Mouse (Mus musculus) midbrain, embryonic 12.5 days (tissue): ENCODE results near the gene Klrg2. TPM values are rescaled to one million over a fixed set of nuclear protein-coding genes. Genes with fewer than 3 reads are reported as not detected.

Experiments used
- ATAC-seq: fragments of 200-750 bp; cut with Nextera tagmentation; 2 replicates; pipeline ENCODE4 v1.8.0; 2017; ENCODE audit warnings: low read depth, moderate TSS enrichment, moderate library complexity; ENCODE audit not compliant: low FRiP score
- H3K27ac ChIP-seq: fragments of 300-500 bp; sonication (generic); replicated peaks from 2 replicates; pipeline ENCODE4 v1.5.1; 2016; ENCODE audit warnings: mild to moderate bottlenecking
- H3K27me3 ChIP-seq: fragments of 300-500 bp; sonication (generic); 2 replicates; pipeline ENCODE4 v1.6.1; 2016; ENCODE audit warnings: mild to moderate bottlenecking
- H3K36me3 ChIP-seq: fragments of 300-500 bp; sonication (generic); 2 replicates; pipeline ENCODE4 v1.6.1; 2016
- H3K4me1 ChIP-seq: fragments of 300-500 bp; sonication (generic); 2 replicates; pipeline ENCODE4 v1.6.1; 2016
- H3K4me2 ChIP-seq: fragments of 300-500 bp; sonication (generic); replicated peaks from 2 replicates; pipeline ENCODE4 v1.6.1; 2016; ENCODE audit warnings: mild to moderate bottlenecking, moderate library complexity
- H3K4me3 ChIP-seq: fragments of 300-500 bp; sonication (generic); 2 replicates; pipeline ENCODE4 v1.5.1; 2016; ENCODE audit warnings: mild to moderate bottlenecking
- H3K9ac ChIP-seq: fragments of 300-500 bp; sonication (generic); replicated peaks from 2 replicates; pipeline ENCODE4 v1.6.1; 2016; ENCODE audit warnings: mild to moderate bottlenecking, moderate library complexity
- H3K9me3 ChIP-seq: fragments of 300-500 bp; sonication (generic); 2 replicates; pipeline ENCODE4 v1.6.1; 2016; ENCODE audit warnings: mild to moderate bottlenecking
- WGBS: fragments of 180-500 bp; shearing (Covaris S2); methylation state at CpG from one replicate; pipeline ENCODE4 v1.1.7; 2016; 5-methylcytosine and 5-hydroxymethylcytosine counted together
- polyA plus RNA-seq: library from polyadenylated mRNA; unstranded; fragments of >200 nt; fragmentation: Nextera tagmentation; extraction: Ambion mirVana; gene quantifications from 2 replicates; pipeline ENCODE4 v1.2.1, GENCODE M21; 2016

The Klrg2 gene
- polyA plus RNA-seq, 1 experiment from 2014 or later = 0.19 TPM

DNA sequence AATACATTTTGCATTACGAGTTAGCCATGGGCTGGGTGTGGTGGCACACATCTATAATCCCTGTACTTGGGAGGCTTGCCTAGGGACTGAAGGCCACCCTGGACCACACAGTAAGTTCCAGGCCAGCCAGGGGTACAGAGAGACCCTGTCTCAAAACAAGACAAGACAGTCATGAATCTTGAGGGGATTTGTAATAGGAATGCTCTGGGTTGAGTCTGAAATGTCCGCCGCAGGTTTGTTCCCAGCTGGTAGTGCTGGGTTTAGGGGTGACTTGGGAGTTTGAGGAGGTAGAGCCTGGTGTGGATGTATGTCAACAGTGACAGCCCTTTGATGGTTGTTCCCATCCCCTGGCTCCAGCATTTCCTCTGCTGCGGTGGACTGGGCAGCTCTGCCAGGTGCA, 10.0 kb downstream of the Klrg2 start:
- H3K9me3 ChIP-seq = no peaks in the 10 kb centered on the region
- H3K36me3 ChIP-seq = peaks cover 7% of the 10 kb centered on the region; the same call in 1 of the 2 replicates
- 95% methylated on average over 4 of the region's 4 CpGs for WGBS
- H3K27ac ChIP-seq = no peak overlapping the region
- no peak overlapping the region for H3K4me2 ChIP-seq
- no peak for ATAC-seq
- H3K9ac ChIP-seq = no peak overlapping the region
- no peaks in the 10 kb centered on the region for H3K4me1 ChIP-seq
- H3K4me3 ChIP-seq = no peak overlapping the region
- no peaks in the 10 kb centered on the region for H3K27me3 ChIP-seq

DNA sequence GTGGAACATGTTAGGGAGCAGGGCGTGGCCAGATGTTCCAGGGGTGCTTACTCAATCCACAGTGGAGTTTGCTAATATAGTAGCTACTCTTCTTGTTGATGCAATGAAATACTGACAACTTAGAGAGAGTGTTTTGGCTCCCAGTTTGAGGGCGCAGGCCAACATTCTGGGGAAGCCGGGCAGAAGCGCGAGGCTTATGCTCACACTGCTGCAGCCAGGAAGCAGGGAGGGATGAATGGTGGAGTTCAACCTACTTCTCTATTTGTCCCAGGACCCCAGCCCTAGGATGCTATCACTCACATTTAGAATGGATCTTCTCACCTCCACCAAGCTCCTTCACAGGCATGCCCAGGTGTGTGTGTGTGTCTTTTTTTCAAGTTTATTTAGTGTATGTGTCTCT, 11.0 kb downstream of the Klrg2 start:
- Histone ChIP-seq H3K27me3 (no peaks in the 10 kb centered on the region), H3K4me3 (no peak overlapping the region), H3K36me3 (peaks cover 7% of the 10 kb centered on the region; the same call in 1 of the 2 replicates), H3K27ac (no peak overlapping the region), H3K9me3 (no peaks in the 10 kb centered on the region), H3K9ac (no peak overlapping the region), H3K4me2 (no peak overlapping the region), H3K4me1 (no peaks in the 10 kb centered on the region)
- 95% methylated on average over 5 of the region's 5 CpGs for WGBS
- ATAC-seq = no peak

DNA sequence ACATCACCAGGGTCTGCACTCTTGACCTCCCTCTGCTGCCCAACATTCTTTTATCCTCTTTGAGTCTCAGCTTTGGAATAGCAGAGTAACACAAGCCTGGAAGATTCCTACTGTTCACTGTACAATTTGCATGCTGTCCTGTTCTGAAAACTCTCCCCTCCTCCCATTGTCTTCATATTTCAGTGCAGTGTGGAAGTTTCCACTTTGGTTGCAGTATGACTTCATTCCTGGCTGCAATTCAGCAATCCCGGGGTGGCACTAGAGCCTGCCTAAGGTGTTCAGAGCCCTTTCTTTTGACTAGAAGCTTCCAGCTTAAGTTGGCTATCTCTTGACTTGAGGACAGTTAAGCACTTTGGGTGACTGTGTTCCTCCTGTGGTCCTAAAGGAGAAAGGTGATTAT, 12.6 kb downstream of the Klrg2 start:
- ATAC-seq = no peak

DNA sequence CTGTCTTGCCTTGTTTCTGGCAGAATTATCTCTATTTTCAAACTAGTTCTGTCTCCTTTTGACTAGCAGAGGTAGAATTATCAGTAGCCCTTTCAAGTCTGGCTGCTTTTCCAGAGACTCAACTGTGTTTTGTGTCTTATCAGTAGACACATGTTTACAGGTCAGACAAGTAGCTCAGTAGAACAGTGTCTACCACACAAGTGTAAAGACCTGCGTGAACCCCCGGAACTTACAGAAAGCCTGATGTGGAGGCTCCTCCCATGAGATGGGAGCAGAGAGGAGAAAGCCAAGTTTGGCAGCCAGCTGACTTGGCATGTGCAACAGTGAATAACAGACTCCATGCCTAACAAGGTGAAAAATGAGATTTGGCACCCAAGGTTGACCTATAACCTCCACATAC, 13.6 kb downstream of the Klrg2 start:
- H3K27ac ChIP-seq = no peak overlapping the region
- peaks cover 24% of the 10 kb centered on the region for H3K36me3 ChIP-seq
- H3K9me3 ChIP-seq = no peaks in the 10 kb centered on the region
- no peak for ATAC-seq
- no peak overlapping the region for H3K4me3 ChIP-seq
- H3K9ac ChIP-seq = no peak overlapping the region
- no peaks in the 10 kb centered on the region for H3K27me3 ChIP-seq
- no peaks in the 10 kb centered on the region for H3K4me1 ChIP-seq
- WGBS = 93% methylated on average over 2 of the region's 2 CpGs
- no peak overlapping the region for H3K4me2 ChIP-seq

More for the DNA sequence above, 12.6 kb downstream of the Klrg2 start:
- no peak overlapping the region for H3K27ac ChIP-seq
- no peaks in the 10 kb centered on the region for H3K4me1 ChIP-seq
- no peaks in the 10 kb centered on the region for H3K27me3 ChIP-seq
- H3K36me3 ChIP-seq = peaks cover 14% of the 10 kb centered on the region
- H3K4me3 ChIP-seq = no peak overlapping the region
- no peak overlapping the region for H3K4me2 ChIP-seq
- WGBS = 76% methylated on average over 1 of the region's 1 CpGs
- H3K9me3 ChIP-seq = no peaks in the 10 kb centered on the region
- H3K9ac ChIP-seq = no peak overlapping the region

DNA sequence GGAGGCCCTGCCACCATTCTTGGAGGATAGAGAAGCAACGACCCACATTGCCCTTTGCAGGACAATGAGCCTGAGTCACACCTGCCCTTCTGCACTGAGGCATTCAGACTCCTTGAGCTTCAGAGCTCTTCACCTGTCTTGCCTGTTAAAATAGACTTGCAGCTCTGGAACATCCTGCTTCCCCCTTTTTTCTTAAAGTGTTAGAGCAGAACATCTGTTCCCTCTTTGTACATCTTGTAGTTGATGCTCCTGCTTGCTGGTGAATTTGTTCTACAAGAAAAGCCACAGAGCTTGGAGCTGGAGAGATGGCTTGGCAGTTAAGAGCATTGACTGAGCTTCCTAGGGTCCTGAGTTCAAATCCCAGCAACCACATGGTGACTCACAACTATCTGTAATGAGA, 14.6 kb downstream of the Klrg2 start:
- ATAC-seq = no peak

DNA sequence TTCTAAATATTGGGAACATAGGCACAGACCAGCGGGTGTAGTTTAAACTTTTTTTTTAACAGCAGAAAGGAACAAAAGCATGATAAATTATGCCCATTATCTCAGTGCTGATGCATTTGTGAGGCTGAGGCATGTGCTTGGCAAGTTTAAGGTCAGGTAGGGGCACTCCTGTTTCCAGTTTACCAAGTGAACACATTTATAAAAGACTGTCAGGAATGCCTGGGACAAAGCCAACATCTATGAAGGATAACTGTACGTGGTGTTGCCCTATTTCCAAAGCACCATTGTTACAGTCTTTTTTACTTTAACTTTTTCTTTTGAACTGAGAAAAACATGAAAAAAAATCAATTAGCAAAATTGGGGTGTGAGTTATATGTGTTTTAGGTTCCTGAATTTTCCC, 27.1 kb downstream of the Klrg2 start:
- H3K4me1 ChIP-seq = no peaks in the 10 kb centered on the region
- 86% methylated on average over 2 of the region's 2 CpGs for WGBS
- H3K9me3 ChIP-seq = no peaks in the 10 kb centered on the region
- H3K4me2 ChIP-seq = no peak overlapping the region
- no peak overlapping the region for H3K27ac ChIP-seq
- ATAC-seq = no peak
- H3K9ac ChIP-seq = no peak overlapping the region
- H3K4me3 ChIP-seq = no peak overlapping the region
- peaks cover 32% of the 10 kb centered on the region for H3K36me3 ChIP-seq
- no peaks in the 10 kb centered on the region for H3K27me3 ChIP-seq

More for the DNA sequence above, 14.6 kb downstream of the Klrg2 start:
- Histone ChIP-seq H3K4me2 (no peak overlapping the region), H3K4me3 (no peak overlapping the region), H3K36me3 (peaks cover 34% of the 10 kb centered on the region), H3K4me1 (no peaks in the 10 kb centered on the region), H3K9me3 (peaks cover 4% of the 10 kb centered on the region; the same call in 1 of the 2 replicates), H3K9ac (no peak overlapping the region), H3K27me3 (no peaks in the 10 kb centered on the region), H3K27ac (no peak overlapping the region)
- 85% methylated on average over 1 of the region's 1 CpGs for WGBS

DNA sequence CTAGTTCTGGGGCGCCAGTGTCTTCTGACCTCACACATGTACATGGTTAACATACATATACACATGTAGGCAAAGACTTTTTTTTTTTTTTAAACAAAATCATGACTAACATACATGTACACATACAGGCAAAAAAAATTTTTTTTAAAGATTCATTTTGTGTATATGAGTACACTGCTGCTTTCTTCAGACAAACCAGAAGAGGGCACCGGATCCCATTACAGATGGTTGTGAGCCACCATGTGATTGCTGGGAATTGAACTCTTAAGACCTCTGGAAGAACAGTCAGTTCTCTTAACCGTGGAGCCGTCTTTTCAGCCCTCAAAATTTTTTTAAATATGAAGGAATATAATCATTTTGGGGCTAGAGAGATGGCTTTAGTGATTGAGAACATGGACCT, 39.6 kb downstream of the Klrg2 start:
- Histone ChIP-seq H3K4me1 (no peaks in the 10 kb centered on the region), H3K27ac (no peak overlapping the region), H3K4me3 (no peak overlapping the region), H3K4me2 (no peak overlapping the region), H3K27me3 (no peaks in the 10 kb centered on the region), H3K9me3 (no peaks in the 10 kb centered on the region), H3K9ac (no peak overlapping the region), H3K36me3 (peaks cover 53% of the 10 kb centered on the region)
- ATAC-seq = no peak
- WGBS = 89% methylated on average over 4 of the region's 4 CpGs

DNA sequence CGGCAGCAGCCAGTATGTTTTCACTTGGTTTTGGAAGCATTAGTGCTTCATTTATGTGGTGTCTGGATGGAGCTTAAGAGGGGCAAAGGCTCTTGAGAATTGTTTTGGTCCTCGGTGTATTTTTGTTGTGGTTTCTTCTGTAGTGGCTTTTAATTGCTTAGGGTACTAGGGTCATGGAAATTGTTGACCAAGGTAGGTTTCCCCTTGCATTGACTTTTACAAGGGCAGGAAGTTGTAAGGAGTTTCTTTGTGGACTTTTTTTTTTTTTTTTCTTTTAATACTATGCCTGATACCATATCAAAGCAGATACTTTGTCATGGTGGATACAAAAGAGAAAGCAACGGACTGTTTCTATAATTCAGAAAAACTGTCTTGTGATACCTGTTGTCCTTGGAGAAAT, 55.3 kb downstream of the Klrg2 start:
- Histone ChIP-seq H3K27me3 (no peaks in the 10 kb centered on the region), H3K4me1 (no peaks in the 10 kb centered on the region), H3K36me3 (peaks cover 51% of the 10 kb centered on the region), H3K4me3 (no peak overlapping the region), H3K9me3 (no peaks in the 10 kb centered on the region), H3K4me2 (no peak overlapping the region), H3K9ac (no peak overlapping the region), H3K27ac (no peak overlapping the region)
- ATAC-seq = no peak
- WGBS = 93% methylated on average over 3 of the region's 3 CpGs

DNA sequence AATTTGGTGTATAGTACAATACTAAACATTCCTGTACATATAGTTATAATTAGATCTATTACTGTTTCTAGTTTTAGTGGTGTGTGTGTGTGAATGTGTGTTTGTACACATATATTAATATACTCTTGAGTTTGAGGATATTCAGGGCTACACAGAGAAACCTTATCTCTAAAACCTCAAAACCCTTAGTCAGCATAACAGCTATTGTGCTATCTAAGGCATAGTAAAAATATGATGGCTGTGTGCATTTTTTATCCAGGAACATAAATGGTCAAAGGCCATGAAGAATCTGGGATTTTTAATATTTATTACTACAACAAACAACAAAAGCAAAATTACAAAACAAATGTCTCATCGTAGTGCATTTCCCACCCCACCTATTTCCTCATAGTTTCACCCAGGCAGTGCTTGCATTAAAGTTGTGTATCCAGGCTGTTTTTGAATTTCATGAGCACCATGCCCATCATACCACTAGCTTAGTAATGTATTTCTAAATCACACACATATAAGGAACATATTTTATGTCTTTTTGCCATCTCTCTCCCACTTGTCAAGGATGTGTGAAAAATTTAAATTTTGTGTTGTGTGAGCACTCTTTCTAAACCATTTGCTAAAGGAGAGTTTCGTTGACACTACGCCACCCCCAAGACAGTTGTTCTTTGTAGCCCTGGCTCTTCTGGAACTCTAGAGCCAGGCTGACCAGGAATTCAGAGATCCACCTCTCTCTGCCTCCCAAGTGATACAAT, 56.8 kb downstream of the Klrg2 start:
- Histone ChIP-seq H3K4me3 (no peak overlapping the region), H3K4me1 (no peaks in the 10 kb centered on the region), H3K4me2 (no peak overlapping the region), H3K36me3 (peaks cover 42% of the 10 kb centered on the region), H3K9ac (no peak overlapping the region), H3K27me3 (no peaks in the 10 kb centered on the region), H3K9me3 (no peaks in the 10 kb centered on the region), H3K27ac (no peak overlapping the region)
- ATAC-seq = no peak
- 95% methylated on average over 3 of the region's 3 CpGs for WGBS

DNA sequence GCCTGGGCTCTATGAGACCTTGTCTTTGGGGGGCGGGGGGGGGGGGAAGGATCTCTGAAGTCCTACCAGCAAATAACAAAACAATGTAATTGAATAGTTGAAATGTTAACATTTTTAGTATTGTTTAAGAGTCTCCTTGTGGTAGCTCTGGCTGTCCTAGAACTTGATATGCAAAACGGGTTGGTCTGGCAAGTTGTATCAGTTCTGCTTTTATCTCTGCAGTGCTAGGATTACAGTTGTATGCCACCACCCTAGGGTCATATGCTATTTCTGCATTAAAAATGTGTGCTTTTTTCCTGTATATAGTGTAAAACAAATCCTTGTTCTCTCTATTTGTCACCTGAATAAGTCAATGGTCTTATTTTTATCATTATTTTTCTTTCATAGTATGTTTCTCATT, 60.9 kb downstream of the Klrg2 start:
- 89% methylated on average over 2 of the region's 2 CpGs for WGBS
- Histone ChIP-seq H3K36me3 (peaks cover 52% of the 10 kb centered on the region), H3K4me1 (no peaks in the 10 kb centered on the region), H3K9ac (no peak overlapping the region), H3K27me3 (no peaks in the 10 kb centered on the region), H3K9me3 (no peaks in the 10 kb centered on the region), H3K4me3 (no peak overlapping the region), H3K4me2 (no peak overlapping the region), H3K27ac (no peak overlapping the region)
- no peak for ATAC-seq

Other genes with a start within 250 kb of the Klrg2 start
- gene Ubn2, start 203.3 kb downstream of the Klrg2 start, polyA plus RNA-seq = 25.3 and 26.4 TPM in 2 replicates
- 131 and 133 TPM in 2 replicates for gene Fmc1, start 103.7 kb downstream of the Klrg2 start, polyA plus RNA-seq
- gene Luc7l2, start 85.9 kb downstream of the Klrg2 start, polyA plus RNA-seq = 43.8 and 50.8 TPM in 2 replicates
- 2.0 and 2.5 TPM in 2 replicates for gene Clec2l, start 25.8 kb upstream of the Klrg2 start, polyA plus RNA-seq
- gene Tbxas1, start 238.2 kb upstream of the Klrg2 start, polyA plus RNA-seq = 2.2 TPM in 2 replicates
- gene Hipk2, start 238.9 kb upstream of the Klrg2 start, polyA plus RNA-seq = 36.7 and 40.4 TPM in 2 replicates